Mouse (Mus musculus): ENCODE measurements around the gene Eepd1. TPM values are rescaled to one million over a fixed set of nuclear protein-coding genes. Genes with fewer than 3 reads are reported as not detected.

Gene Eepd1
- total RNA-seq, 2 experiments from 2014 or later, result 0.42 TPM; not detected in 1

Other genes starting within 250 kb of the Eepd1 start
- 169 and 204 TPM in 2 replicates for gene Sept7, start 229.1 kb upstream of the Eepd1 start, total RNA-seq (2015; ENCODE audit: low replicate concordance)
- gene Sept7, start 229.1 kb upstream of the Eepd1 start, total RNA-seq (2017; ENCODE audit: low replicate concordance), result 170 and 193 TPM in 2 replicates

All from erythroid progenitor cell, adult 5-6 weeks (primary cell).